Mouse (Mus musculus) midbrain, embryonic 14.5 days (tissue): ENCODE measurements around the gene Mkrn1. TPM values are rescaled to one million over a fixed set of nuclear protein-coding genes. Genes with fewer than 3 reads are reported as not detected.

Experiments
- ATAC-seq: fragments of 200-750 bp; cut with Nextera tagmentation; 2 replicates; pipeline ENCODE4 v1.8.0; 2017; ENCODE audit warnings: moderate number of reproducible peaks, moderate library complexity; ENCODE audit not compliant: low FRiP score, low TSS enrichment
- DNase-seq: peaks from one replicate; pipeline ENCODE4 v3.0.0-alpha.2; 2015
- H3K27ac ChIP-seq: fragments of 300-500 bp; sonication (generic); replicated peaks from 2 replicates; pipeline ENCODE4 v1.5.1; 2014; ENCODE audit warnings: mild to moderate bottlenecking, low read depth, low read length, moderate library complexity
- H3K27me3 ChIP-seq: fragments of 300-500 bp; sonication (generic); 2 replicates; pipeline ENCODE4 v1.6.1; 2014; ENCODE audit warnings: low read length, control low read depth, mixed read lengths; ENCODE audit not compliant: control insufficient read depth, insufficient read depth
- H3K36me3 ChIP-seq: fragments of 300-500 bp; sonication (generic); 2 replicates; pipeline ENCODE4 v1.6.1; 2014; ENCODE audit warnings: low read length, control low read depth; ENCODE audit not compliant: control insufficient read depth, insufficient read depth
- H3K4me1 ChIP-seq: fragments of 300-500 bp; sonication (generic); 2 replicates; pipeline ENCODE4 v1.6.1; 2014; ENCODE audit warnings: mild to moderate bottlenecking, antibody characterized with exemption, low read length, control low read depth; ENCODE audit not compliant: control insufficient read depth, insufficient read depth
- H3K4me2 ChIP-seq: fragments of 300-500 bp; sonication (generic); 2 replicates; pipeline ENCODE4 v1.6.1; 2014; ENCODE audit warnings: mild to moderate bottlenecking, low read length, moderate library complexity
- H3K4me3 ChIP-seq: fragments of 300-500 bp; sonication (generic); replicated peaks from 2 replicates; pipeline ENCODE4 v1.5.1; 2014; ENCODE audit warnings: low read depth, low read length
- H3K9ac ChIP-seq: fragments of 300-500 bp; sonication (generic); replicated peaks from 2 replicates; pipeline ENCODE4 v1.6.1; 2014; ENCODE audit warnings: mild to moderate bottlenecking, low read length, moderate library complexity
- H3K9me3 ChIP-seq: fragments of 300-500 bp; sonication (generic); 2 replicates; pipeline ENCODE4 v1.6.1; 2016; ENCODE audit warnings: low read length, control low read depth, mixed read lengths; ENCODE audit not compliant: control insufficient read depth
- WGBS: fragments of 180-500 bp; shearing (Covaris S2); extraction: QIAGEN DNeasy Blood & Tissue Kit; methylation state at CpG from one replicate; pipeline ENCODE4 v1.1.7; 2014; 5-methylcytosine and 5-hydroxymethylcytosine counted together
- polyA plus RNA-seq: library from polyadenylated mRNA; unstranded; fragments of >200 nt; fragmentation: Nextera tagmentation; extraction: Ambion mirVana; gene quantifications from 2 replicates; pipeline ENCODE4 v1.2.1, GENCODE M21; 2014

The Mkrn1 gene
- polyA plus RNA-seq, 1 experiment from 2014 or later: 294 TPM

GRCm38 (mm10) chr6:39400343-39400742 lies 19.9 kb downstream of the Mkrn1 start:
- Histone ChIP-seq H3K4me1 (no peaks in the 10 kb centered on the region), H3K27me3 (no peaks in the 10 kb centered on the region), H3K4me3 (no peak overlapping the region), H3K36me3 (peaks cover 79% of the 10 kb centered on the region), H3K27ac (no peak overlapping the region), H3K9ac (no peak overlapping the region), H3K4me2 (no peak overlapping the region), H3K9me3 (no peaks in the 10 kb centered on the region)
- peak; percentile 39 for DNase-seq
- no peak for ATAC-seq
- WGBS: 67% methylated on average over 7 of the region's 7 CpGs

DNA sequence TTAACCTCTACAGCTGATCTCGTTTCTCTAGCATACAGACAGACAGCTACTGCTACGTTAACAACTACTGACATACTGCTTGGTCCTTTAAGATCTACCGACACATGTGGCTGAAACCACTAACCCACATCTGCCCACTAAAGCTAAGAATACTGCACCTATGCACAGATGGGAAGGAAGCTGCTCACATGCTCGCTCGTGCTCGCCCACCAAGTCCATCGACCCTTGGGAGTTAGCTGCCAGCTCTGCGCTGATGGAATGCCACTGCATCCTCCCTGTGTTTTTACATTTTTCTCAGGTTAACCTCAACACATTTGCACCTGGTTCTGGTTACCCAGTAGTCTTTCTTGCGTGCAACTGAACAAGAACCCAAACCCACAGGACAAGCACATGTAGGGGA lies 21.9 kb downstream of the Mkrn1 start:
- no peak overlapping the region for H3K4me3 ChIP-seq
- no peak for ATAC-seq
- no peak for DNase-seq
- no peaks in the 10 kb centered on the region for H3K9me3 ChIP-seq
- H3K36me3 ChIP-seq: peaks cover 63% of the 10 kb centered on the region
- H3K27ac ChIP-seq: no peak overlapping the region
- no peak overlapping the region for H3K9ac ChIP-seq
- H3K4me1 ChIP-seq: no peaks in the 10 kb centered on the region
- H3K27me3 ChIP-seq: no peaks in the 10 kb centered on the region
- no peak overlapping the region for H3K4me2 ChIP-seq
- 95% methylated on average over 9 of the region's 9 CpGs for WGBS

- no peak overlapping the region for H3K4me3 ChIP-seq
- no peak overlapping the region for H3K27ac ChIP-seq
- no peaks in the 10 kb centered on the region for H3K4me1 ChIP-seq
- no peaks in the 10 kb centered on the region for H3K9me3 ChIP-seq
- 95% methylated on average over 6 of the region's 6 CpGs for whole genome bisulfite sequencing
- no peak for ATAC-seq
- no peaks in the 10 kb centered on the region for H3K27me3 ChIP-seq
- no peak overlapping the region for H3K4me2 ChIP-seq
- peaks cover 54% of the 10 kb centered on the region for H3K36me3 ChIP-seq
- DNase-seq: no peak
- no peak overlapping the region for H3K9ac ChIP-seq
Observed at GRCm38 (mm10) chr6:39397046-39397445, 23.2 kb downstream of the Mkrn1 start.

DNA sequence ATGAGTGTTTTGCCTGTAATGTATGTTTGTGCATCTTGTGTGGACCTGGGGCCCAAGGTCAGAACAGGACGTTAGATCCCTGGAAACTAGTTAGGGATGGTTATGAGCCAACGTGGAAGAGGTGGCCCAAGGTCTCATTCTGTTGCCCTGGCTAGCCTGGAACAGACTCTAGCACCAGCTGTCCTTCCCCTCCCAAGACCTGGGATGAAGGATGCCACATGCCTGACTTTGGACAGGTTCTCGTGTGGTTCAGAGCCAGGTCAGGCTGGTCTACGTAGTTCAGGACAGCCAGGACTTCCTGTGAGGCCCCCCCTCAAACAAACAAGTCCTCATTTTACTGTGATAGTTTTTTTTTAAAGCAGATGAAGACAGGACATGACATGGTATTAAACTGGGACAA lies 24.3 kb downstream of the Mkrn1 start:
- no peak for ATAC-seq
- Histone ChIP-seq H3K9me3 (no peaks in the 10 kb centered on the region), H3K4me3 (no peak overlapping the region), H3K36me3 (peaks cover 49% of the 10 kb centered on the region), H3K4me2 (no peak overlapping the region), H3K27ac (no peak overlapping the region), H3K9ac (no peak overlapping the region), H3K27me3 (no peaks in the 10 kb centered on the region), H3K4me1 (no peaks in the 10 kb centered on the region)
- 86% methylated on average over 4 of the region's 4 CpGs for WGBS
- DNase-seq: no peak

DNA sequence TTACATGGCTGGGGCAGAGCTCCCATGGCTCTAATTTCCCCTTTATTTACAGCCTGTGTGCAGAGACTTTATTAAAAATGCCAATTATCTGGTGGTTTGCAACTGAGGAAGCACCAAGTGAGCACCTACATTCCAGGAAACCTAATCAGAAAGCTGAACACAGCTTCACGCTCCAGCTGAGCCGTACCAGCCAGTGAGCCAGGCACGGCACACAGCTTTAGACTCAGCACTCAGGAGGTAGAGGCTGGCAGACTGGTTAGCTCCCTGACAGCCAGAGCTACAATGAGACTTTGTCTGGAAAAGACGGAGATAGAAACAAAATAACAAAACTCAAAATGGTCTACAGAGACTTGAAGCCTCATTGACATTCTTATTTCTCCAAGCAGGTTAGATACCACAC lies 24.8 kb downstream of the Mkrn1 start:
- H3K27ac ChIP-seq: no peak overlapping the region
- 79% methylated on average over 4 of the region's 4 CpGs for WGBS
- peaks cover 53% of the 10 kb centered on the region for H3K36me3 ChIP-seq
- no peak overlapping the region for H3K4me2 ChIP-seq
- H3K4me3 ChIP-seq: no peak overlapping the region
- no peaks in the 10 kb centered on the region for H3K27me3 ChIP-seq
- no peaks in the 10 kb centered on the region for H3K4me1 ChIP-seq
- no peak overlapping the region for H3K9ac ChIP-seq
- H3K9me3 ChIP-seq: no peaks in the 10 kb centered on the region
- no peak for ATAC-seq
- no peak for DNase-seq

DNA sequence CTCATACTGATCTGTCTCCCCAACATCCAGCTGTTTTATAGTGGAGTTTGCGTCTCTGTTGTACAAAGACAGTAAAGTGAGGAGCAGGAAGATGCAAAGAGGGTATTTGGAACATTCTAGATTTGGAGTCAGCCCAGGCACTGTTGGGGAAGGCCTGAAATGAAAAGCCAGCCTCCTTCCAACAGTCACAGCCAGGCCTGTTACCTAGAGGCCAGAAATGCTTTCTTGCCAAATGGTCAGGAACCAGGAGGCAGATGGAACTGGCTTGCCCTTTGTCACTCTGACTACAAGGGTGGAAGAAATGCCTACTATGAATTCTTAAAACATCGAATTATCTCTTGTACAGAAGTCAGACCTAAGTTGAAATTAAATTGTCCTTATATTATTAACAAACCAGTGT lies 30.3 kb downstream of the Mkrn1 start:
- WGBS: 100% methylated on average over 2 of the region's 2 CpGs
- DNase-seq: no peak

DNA sequence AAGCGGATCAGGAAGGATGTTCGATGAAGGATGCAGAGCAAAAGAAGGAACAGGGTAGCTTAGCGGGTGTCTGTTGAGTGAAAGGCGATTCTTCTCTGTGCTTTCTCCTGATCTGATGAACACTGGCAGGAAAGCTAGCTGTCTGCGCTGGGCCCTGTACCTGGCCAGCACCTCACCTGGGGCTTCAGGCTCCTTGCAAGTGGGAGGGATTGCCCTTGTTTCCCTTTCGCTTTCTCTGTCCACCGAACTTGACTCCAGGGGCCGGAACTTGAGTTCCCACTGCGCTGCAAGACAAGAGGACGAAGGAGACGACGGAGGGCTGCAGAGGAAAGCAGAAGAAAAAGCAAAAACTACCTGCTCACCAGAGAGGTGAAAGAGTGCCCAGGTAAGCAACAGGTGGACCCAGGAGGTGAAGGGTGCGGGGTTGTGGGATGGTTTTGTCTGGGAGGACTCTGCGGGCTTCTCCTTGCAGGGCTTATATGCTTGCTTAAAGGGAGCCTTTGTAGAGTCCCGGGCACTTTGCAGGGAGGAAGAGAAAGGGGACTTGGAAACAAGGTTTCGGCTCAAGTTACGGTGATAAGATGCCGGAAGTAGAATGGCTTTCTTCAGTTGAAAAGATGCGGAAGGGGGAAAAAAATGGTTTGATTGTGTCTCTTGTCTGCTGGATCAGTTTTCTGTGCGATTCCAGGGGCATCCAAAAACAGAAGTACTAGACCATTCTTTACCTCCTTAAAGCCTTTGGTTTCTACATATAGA lies 39.0 kb downstream of the Mkrn1 start, which contains the start of gene Rab19:
Gene Rab19 (plus strand): TSS at position 51 of the 756 bp plus-strand sequence.
- H3K36me3 ChIP-seq: no peaks in the 10 kb centered on the region
- no peak for DNase-seq
- no peak within 1 kb of the TSS for H3K9ac ChIP-seq

More for the DNA sequence above, 30.3 kb downstream of the Mkrn1 start:
- Histone ChIP-seq H3K27me3 (no peaks in the 10 kb centered on the region), H3K27ac (no peak overlapping the region), H3K4me1 (no peaks in the 10 kb centered on the region), H3K4me2 (no peak overlapping the region), H3K36me3 (peaks cover 11% of the 10 kb centered on the region; the same call in 1 of the 2 replicates), H3K9me3 (no peaks in the 10 kb centered on the region), H3K9ac (no peak overlapping the region), H3K4me3 (no peak overlapping the region)
- ATAC-seq: no peak

DNA sequence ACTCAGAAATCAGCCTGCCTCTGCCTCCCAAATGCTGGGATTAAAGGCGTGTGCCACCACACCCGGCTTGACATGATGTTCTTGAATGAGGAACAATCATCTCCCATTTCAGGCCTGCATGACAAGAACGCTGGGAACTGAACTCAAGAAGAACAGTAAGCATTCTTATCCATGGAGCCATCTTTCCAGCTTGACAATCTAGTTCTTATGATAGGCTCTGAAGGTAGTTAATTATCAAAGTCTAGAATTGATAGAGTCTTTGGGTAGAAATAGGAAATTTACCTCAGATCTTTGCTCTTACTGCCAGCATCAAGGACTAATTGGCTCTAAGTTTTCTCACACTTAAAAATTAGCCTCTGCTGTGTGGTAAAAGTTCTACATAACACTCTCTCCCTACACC lies 40.0 kb downstream of the Mkrn1 start:
- Histone ChIP-seq H3K9me3 (no peaks in the 10 kb centered on the region), H3K27ac (no peak overlapping the region), H3K4me1 (peaks cover 14% of the 10 kb centered on the region), H3K9ac (no peak overlapping the region), H3K4me3 (no peak overlapping the region), H3K4me2 (no peak overlapping the region), H3K36me3 (no peaks in the 10 kb centered on the region), H3K27me3 (no peaks in the 10 kb centered on the region)
- 90% methylated on average over 3 of the region's 3 CpGs for WGBS
- ATAC-seq (no peak), DNase-seq (no peak)

More for the DNA sequence above, 39.0 kb downstream of the Mkrn1 start, which contains the start of gene Rab19:
- no peak for ATAC-seq
- Histone ChIP-seq H3K9me3 (no peaks in the 10 kb centered on the region), H3K4me2 (peak within 1 kb of the TSS; percentile 40), H3K27ac (no peak within 1 kb of the TSS), H3K4me3 (no peak within 1 kb of the TSS), H3K4me1 (peaks cover 6% of the 10 kb centered on the region), H3K27me3 (no peaks in the 10 kb centered on the region)
- 8% methylated on average over 20 of the region's 20 CpGs for whole genome bisulfite sequencing

DNA sequence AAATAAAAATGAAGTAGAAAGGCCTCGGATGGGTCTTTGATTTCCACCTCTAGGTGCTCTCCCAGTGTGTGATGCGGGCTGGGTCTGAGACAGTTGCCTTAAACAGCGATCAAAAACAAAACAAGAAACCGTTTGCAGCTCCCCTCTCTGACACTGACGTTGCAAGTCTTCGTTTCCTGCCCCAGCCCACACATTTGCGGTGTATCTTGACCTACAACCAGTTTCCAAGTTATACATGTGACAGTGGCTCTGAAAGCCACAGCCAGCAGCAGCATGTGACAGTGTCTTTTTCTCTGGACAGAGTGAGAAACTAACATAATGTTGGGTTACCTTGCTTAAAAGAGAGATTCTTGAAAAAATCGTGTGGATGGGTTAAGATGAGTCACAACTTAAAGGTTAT lies 40.5 kb downstream of the Mkrn1 start:
- Histone ChIP-seq H3K4me2 (no peak overlapping the region), H3K9me3 (no peaks in the 10 kb centered on the region), H3K27ac (no peak overlapping the region), H3K4me1 (peaks cover 14% of the 10 kb centered on the region), H3K9ac (no peak overlapping the region), H3K36me3 (no peaks in the 10 kb centered on the region), H3K27me3 (no peaks in the 10 kb centered on the region), H3K4me3 (no peak overlapping the region)
- ATAC-seq (no peak), DNase-seq (no peak)
- WGBS: 83% methylated on average over 8 of the region's 8 CpGs
